Mouse (Mus musculus): Measurements from ENCODE around the gene Arhgap25.

GRCm38 (mm10) chr6:87445222-87445621 lies 87.8 kb downstream of the Arhgap25 start:
- TF ChIP-seq CTCF (IDR thresholded peaks at IDR 0.05; ENCODE audit: low read depth, low read length) (no peak), POLR2A (IDR thresholded peaks at IDR 0.05; ENCODE audit: insufficient read depth, low read length) (no peak)

Data from ES-Bruce4 (cell line).